Mouse (Mus musculus): ENCODE measurements around the gene Amt.
"Not testable (repeated sequence)": the region's sequence is repeated elsewhere in the genome, so short reads cannot be mapped to it uniquely, and the experiment has no call there.

Gene Amt

DNA sequence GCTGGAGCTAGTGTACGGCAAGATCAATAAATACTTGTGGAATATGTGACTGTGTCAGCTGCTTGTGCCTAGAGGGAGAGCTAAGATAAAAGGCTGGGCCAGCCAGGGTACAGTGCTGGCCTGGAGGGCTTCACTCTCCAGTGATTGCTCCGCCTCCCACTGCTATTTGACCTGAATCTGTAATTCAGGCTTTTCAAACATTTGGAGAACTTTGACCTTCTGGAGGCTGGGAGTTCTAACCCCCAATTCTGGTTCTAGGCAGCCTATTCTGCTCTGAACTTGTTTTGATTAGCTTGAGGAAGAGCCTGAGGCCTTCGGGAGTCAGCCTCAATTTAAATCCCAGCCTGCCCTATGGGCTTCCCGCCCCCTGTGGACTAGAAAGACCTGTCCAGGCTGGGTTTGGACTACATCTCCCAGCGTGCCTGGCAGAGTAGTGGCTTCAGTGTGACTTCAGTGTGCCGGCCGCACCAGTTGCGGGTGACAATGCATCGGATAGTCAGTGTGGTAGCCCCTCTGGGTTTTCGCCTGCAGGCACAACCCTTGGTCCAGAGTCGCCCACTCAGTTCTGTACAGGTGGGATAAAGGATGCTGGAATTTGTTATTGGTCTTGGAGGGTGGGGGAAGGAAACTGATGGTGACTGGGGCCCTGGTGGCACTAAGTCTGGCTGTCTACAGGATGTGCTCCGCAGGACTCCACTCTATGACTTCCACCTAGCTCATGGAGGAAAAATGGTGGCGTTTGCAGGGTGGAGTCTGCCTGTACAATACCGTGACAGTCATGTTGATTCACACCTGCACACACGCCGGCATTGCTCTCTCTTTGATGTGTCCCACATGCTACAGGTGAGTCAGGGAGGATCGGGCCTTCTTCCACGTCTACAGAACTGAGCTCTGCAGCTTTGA, at the start of gene Amt:
TSS of gene Amt (plus strand) at position 401 of the 903 bp plus-strand sequence.
- peak in 1 of 2 experiments; percentile 21 for DNase-seq (ENCODE audit: low spot score in 2 of 2)

DNA sequence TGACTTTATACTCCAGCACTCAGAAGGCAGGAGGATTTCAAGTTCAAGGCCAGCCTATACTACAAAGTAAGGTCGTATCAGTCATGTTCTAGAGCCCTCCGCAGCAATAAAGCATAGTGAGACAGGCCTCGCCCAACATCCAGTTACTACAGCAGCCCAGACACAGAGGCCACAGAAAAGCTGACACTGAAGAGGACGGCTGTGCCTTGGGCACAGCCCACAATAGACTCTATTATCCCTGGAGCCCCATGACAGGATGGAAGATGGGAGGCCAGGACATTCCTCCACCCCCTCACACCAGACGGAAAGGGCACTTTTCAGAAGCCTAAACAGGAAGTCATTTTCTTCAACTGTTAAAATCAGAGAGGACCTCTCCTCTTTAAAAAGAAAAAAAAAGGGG, 47.7 kb upstream of the Amt start:
- DNase-seq (ENCODE audit: low spot score in 2 of 2): no peak

DNA sequence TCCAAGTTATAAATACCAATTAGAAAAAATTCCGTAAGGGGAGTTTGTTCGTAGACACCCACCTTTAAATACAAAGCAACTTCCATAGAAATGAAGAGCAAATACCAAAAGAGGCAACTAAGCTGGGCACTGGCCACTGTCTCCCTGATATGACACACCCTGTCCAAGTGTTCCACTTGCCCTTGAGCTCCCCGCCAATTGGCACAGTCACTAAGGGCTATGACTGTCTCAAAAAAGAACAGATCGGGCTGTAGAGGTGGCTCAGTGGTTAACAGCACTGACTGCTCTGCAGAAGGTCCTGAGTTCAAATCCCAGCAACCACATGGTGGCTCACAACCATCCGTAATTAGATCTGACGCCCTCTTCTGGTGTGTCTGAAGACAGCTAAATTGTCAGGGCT, 44.8 kb upstream of the Amt start:
- DNase-seq (ENCODE audit: low spot score in 2 of 2): no peak

DNA sequence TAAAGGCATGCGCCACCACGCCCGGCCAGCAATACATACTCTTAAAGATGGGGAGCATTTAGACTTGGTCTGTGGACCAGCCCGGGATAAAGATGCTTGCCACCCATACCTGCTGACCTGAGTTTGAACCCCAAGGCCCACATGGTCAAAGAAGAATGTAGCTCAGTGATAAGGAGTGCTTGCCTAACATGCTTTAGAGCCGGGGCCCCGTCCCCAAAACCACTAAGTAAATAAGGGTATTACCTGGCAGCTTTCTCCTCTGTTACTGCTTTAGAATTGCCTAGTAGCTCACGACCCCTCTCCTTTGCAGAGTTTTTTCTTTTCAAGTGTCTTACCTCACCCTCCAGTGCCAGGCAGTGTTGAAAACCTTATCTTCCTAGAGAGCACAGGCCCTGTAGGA, 43.9 kb upstream of the Amt start:
- DNase-seq (ENCODE audit: low spot score in 2 of 2): no peak

DNA sequence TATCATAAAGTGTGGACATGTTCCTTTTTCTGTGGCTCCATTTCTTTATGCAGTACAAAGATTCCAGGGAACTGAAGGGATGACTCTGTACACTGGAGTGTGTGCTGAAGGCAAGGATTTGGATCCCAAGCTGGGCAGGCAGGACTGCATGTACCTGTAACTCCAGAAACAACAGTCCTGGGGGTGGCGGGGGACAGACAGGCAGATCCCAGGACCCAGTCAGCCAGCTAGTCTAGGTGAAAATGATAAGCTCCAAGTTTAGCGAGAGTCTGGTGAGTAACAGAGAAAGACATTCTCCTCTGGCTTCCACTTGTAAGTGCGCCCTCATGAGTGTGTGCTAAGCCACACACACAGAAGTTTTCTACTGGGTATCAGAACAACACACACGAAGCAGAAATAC, 36.1 kb upstream of the Amt start:
- no peak for DNase-seq (ENCODE audit: low spot score in 2 of 2)

DNA sequence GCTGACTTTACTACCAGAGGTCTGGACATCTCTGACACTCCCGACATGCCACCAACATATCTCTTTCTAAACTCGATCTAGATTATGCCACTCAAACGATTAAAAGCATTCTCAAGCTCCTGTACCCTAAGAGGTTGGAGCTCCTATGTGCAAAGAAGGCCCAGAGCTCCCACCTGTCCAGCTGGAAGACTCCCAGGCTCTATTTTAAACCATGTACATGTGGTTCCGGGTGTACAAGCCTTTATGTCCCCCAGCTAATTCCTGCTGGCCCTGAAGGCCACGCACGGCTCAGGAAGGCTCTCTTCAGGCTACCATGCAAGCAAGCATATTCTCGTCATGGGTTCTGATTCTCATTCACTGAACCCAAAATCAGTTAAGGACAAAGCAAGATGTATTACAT, 34.8 kb upstream of the Amt start:
- DNase-seq (ENCODE audit: low spot score in 2 of 2): no peak

DNA sequence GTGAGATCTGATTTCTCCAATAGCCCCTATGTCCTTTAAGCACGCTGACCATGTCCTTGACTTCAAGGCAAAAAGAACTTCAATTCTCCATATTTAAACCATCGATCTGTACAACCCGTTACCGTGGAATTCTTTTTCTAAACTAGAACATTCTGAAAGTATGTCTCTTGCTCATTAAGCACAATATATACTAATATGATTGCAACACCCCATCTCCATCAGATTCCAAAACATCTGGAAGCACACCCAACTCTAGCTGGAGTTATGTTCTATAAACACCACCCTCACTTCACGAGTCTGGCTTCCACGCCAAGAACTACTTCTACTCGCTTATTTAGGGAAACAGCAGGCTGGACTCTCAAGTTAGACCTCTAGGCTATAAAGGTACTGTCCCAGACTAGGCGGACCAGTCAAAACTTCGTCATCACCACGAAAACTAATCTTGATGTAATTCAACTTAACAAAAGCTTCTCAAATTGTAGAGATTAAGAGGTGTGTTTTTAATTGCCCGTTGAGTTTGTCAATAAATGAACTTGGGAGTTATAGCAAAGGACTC, 34.1 kb upstream of the Amt start:
- DNase-seq (ENCODE audit: low spot score in 2 of 2): no peak

DNA sequence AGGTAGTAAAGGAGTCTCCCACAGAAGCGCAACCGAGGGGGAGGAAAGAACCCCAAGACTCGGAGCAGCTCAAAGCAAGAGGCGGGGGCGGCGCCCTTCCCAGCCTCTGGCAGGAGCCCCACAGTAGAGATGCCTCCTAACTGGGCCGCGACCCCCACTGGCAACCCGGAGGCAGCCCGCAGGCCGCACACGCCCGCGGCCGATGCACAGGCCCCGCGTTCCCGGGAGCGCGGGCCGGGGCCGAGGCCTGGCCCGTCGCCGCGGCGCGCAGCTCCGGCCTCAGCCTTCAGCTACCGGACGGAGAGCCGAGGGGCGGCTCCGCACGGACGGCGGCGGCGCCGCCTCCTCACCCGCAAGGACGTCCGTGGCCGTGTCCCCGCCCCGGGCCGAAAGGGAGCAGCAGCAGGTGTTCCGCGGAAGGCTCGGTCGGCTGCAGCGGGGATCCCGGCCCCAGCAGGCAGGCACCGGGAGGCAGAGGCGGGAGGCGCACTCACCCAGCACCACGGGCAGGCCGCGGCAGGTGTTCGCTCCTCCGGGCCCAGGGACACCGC, 33.4 kb upstream of the Amt start:
- DNase-seq (ENCODE audit: low spot score in 2 of 2): peak; percentile 16 to 37

DNA sequence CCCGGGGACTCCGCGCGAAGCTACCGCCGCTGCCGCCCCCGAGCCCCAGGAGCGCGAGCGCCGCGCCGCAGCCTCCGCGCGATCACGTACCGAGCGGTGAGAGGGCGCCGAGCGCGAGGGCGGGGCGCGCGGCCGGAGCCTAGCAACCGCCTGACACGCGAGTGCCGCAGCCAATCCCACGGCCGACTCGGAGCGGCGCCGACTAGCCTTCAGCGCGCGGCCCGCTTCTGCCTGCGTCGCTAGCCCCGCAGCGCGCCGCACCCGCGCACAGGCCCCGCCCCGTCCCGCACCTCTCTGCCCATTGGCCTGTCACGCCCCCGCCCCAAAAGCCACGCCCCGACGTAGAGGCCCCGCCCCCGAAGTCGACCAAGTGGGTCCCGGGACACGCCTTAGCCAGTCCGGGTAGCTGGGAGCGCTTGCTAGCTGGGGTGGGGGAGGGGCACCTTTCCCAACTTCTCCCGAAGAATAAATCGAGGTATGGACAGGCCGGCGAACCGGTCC, 32.9 kb upstream of the Amt start, which contains the start of gene Dag1:
TSS of gene Dag1 (minus strand) at position 269 of the 501 bp plus-strand sequence.
- DNase-seq (ENCODE audit: low spot score in 2 of 2): peak; percentile 95 to 98

DNA sequence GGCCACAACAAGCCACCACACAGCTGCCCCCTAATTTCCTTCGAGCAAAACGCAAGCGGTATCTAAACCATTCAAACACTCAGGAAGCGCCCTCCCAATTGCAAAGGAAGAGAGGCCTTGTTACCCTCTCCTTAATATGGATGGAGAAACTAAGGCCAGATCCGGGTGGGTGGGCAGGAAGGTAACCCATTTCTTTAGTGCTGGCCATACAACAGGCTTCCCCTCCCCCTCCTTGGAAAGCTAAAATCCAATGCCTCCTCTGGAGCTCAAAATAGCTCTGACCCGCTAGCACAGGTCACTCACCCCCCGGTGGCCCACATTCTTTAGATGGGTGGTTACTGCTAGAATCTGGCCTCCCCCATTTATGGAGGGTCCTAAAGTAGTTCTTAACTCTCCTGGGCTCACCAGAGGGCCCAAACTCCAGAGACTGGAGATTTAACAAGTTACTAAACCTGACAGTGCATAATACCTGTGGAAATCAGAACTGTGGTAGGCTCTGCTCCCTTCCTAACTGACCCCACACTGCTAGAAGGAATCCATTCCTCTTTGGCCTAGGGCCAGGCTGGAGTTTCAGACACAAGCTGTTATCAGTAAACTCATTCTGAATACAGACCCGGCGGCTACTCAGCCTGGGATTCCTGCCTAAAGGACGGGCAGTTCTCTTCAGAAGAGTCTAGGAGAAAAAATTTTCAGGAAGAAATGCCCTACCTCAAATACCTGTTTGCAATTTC, 32.3 kb upstream of the Amt start:
- DNase-seq (ENCODE audit: low spot score in 2 of 2): no peak

DNA sequence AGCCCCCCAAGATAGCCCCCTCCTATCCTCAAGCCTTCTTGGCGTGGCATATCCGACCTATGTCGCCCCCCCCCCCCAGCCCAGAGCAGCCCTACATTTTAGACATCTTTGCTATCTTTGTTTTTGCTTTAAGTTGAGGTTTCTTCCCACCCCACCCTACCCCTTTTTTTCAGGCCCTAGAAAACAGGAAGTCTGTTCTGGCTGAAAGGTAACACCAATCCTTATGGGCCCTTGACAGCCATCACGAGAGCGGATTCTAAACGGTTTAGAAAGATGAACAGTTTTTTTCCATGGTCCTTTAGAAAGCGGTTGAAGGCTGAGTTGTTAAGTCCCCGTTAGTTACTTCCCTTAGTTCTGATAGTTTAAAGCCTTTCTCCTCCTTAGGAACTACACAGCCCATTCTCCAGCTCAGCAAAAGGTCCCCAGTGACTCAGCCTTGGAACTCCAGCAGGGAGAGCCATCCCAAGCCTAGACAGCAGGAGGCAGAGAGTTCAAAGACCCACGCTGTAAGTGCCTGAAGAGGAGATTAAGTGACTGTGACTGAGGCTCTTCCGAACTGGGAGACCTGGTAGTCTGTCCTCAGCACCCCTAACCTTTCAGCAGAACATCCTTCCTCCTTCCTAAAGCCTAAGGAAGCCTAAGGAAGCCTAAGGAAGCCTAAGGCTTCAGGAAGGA, 30.3 kb upstream of the Amt start:
- no peak for DNase-seq (ENCODE audit: low spot score in 2 of 2)

DNA sequence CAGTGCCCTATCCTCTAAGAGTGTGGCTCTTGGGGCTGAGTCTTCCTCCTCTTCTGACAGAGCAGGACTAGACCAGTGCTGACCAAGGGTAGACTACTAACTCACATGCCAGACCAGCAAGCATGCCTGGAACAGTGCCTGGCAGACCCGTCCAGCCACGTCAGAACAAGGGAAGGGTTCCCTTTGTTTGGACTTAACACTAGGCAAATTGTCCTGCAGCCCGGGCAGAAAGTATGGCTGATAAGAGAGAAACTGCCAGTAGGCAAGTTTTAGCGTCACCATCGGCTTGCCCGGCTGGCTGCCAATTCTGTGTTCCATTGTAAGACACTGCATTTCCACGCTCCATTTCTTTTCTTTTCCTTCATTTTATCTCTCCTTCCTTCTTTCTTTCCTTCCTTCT, 29.0 kb upstream of the Amt start:
- no peak for DNase-seq (ENCODE audit: low spot score in 2 of 2)

DNA sequence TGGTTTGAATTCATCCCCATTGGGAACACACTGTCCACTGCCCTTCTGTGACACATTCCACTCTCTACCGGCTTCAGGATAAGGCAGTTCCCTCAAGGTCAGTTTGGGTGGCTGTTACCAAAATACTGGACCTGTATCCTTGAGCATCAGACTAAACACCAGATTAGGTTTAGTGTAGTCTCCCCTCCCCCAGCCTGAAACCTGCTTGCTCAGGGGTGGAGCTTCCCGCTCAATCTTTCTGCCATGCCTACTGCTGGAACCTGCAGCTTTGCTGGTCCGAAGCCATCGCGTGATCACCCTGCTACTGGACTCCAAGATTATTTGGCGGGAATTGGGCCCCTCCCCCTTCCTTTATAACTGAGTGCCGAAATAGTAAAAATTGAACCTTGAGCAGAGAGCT, 28.0 kb upstream of the Amt start:
- not testable (repeated sequence) for DNase-seq (ENCODE audit: low spot score in 2 of 2)

DNA sequence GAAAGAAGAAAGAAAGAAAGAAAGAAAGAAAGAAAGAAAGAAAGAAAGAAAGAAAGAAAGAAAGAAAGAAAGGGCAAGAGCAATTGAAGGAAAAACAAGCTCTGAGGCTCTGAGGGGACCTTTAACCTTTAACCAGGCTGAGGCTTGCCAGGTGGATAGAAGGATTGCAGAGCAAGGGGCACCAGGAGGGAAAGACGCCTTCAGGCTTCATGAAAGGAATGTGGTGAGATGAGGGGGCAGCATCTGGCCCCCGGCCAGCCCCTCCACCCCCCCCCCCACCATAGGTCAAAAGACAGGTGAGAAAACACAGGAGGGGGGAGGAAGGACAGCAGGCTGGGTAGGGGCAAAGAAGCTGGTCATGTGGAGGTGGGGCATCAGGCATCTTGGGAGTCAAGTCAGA, 24.7 kb upstream of the Amt start:
- DNase-seq (ENCODE audit: low spot score in 2 of 2): no peak

DNA sequence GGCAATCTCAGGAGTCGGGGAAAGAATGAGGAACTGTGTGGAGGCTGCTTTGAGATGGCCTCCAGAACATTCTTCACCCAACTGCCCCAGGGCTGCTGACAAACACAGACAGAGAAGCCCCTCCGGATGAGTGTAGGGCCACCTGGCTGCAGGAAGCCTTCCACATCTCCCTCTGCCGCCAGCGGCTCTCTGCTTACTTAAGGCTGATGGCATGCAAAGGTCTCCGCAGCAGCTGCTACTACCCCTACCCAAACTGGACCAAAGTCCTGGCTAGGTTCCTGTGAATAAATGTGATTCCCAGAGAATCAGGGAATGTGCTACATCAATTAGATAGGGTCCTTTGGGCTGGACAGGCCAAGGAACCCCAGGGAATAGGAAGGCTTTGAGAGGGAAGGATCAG, 24.0 kb upstream of the Amt start:
- DNase-seq (ENCODE audit: low spot score in 2 of 2): no peak

DNA sequence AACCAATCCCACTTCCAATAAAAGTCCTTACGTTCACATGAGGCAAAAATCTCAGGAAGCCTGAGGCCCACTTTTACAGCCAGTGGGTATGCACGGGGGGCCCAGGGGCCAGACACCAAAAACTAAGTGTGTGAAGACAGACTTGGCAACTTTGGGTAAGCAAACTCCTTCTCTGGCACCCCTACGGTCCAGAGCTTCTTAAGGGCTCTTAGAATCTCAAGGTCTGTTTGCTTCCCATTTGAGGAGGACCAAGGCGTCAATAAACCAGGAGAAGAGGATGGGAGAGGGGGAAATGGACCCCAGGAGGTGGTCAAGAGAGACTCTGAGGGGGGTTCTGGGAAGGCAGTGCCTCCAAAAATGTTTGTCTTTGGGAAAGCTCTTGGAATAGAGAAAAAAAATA, 23.2 kb upstream of the Amt start:
- no peak for DNase-seq (ENCODE audit: low spot score in 2 of 2)

DNA sequence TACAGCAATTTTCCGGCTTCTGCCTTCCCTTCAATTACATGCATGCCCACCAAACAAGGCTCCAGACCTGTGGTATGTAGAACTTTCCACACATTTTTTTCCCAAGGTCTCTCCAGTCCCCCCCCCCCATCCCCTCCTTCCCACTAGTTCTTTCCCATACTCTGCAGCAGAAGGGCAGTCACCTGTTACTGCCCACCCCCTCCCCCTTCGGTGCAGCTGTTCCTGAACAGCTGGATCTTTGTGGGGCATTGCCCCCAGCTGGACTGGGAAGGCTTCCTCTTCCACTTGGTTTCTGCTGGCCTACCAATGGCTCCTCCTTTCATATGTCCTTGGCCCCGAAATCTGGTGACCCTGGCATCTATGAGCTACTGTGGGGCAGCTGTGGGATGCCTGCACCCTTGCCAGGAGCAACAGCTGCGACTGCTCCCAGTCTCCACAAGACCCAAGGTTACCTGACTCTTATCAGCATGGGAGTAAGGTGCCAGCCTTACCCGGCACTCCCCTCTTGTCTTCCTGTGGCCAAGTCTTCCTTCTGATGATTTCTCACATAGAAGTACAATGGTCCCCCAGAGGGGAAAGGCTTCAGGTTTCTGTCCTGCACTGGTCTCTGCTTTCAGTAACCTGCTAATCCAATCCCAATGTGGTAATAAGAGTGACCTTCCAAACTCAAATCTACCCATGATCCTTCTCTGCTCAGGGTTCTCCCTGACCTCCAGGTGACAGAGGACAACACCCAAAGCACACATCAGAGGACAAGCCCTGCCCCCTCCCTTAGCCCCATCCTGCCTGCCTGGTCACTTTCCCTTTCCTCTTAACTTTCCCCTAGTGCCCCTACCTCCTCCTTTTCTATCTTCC, 21.9 kb upstream of the Amt start:
- no peak for DNase-seq (ENCODE audit: low spot score in 2 of 2)

DNA sequence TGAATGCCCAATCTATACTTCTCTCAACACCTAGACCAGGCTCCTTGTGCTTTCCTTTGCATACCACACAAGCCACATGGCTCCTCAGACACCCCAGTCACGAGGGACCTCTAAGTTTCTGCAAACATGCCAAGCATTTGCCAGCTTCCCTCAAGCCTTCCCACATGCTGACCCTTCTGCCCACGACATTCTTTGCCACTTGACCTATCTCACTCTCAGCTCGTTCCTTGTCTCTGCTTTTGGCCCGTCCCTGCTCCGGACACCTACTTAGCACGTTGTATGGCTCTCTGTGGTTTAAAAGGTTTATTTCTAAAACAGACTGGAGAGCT, 21.4 kb upstream of the Amt start:
- no peak for DNase-seq (ENCODE audit: low spot score in 2 of 2)

DNA sequence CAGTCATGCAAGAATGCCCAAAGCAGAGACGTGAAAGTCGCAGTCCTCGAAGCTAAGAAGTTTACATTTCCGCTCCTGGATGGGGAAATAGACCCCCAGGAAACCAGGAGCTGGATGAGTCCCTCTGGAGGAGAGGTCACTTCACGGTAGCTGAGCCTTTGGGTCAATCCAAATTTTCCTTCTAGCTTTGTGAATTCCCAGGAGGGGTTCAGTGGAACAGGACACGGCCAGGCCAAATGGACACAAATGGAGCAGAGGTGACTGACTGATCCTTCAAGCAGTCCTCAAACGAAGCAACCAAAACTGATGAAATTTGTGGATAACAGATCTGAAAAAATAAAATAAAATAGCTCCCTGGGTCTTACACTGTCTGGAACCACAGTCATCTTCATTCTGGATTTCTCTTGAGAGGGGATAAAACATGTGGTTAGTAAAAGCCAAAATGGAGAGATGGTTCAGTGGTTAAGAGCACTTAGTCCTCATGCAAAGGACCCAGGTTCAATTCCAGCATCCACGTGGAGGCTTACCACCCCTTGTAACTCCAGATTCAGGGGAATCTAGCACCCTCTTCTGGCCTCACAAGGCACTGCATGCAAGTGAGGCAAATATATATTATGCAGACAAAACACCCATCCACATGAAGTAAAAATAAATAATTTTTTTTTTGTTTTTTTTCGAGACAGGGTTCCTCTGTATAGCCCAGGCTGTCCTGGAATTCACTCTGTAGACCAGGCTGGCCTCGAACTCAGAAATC, 17.8 kb upstream of the Amt start:
- DNase-seq (ENCODE audit: low spot score in 2 of 2): no peak
